Mouse (Mus musculus) heart, postnatal 25 days (tissue): ENCODE results near the gene Traf2. TPM values are rescaled to one million over a fixed set of nuclear protein-coding genes. Genes with fewer than 3 reads are reported as not detected.

ENCODE experiments used
- DNase-seq: peaks from one replicate; pipeline ENCODE4 v3.0.0; 2022; ENCODE audit warnings: low spot score
- intact Hi-C: fragments of 180-260 bp; cut with DNase I; formaldehyde crosslinking; loops from one replicate; pipeline ENCODE4 v1.15.1; 2025
- total RNA-seq, 2 experiments: library from RNA; stranded (reverse); gene quantifications; 2 replicates each; pipeline ENCODE4 v1.2.3; 2021

The Traf2 gene
- total RNA-seq, 2 experiments from 2014 or later: 15.4 to 17.3 TPM

GRCm38 (mm10) chr2:25468962-25469915 lies 77.5 kb downstream of the Traf2 start:
- DNase-seq: no peak
- intact Hi-C loops: no loop called here

Other genes starting within 250 kb of the Traf2 start
- gene Grin1, start 227.8 kb downstream of the Traf2 start, total RNA-seq: not detected
- gene Man1b1, start 214.6 kb downstream of the Traf2 start, total RNA-seq: 10 to 100 TPM; 18.0 to 20.9 TPM
- 1 to 10 TPM; 3.0 to 3.4 TPM for gene Dpp7, start 190.6 kb downstream of the Traf2 start, total RNA-seq
- 1 to 10 TPM; 4.0 to 6.1 TPM for gene Uap1l1, start 181.3 kb downstream of the Traf2 start, total RNA-seq
- under 1 TPM; 0.16 to 0.50 TPM for gene Sapcd2, start 174.6 kb downstream of the Traf2 start, total RNA-seq
- 10 to 100 TPM; 10.8 to 13.9 TPM for gene Entpd2, start 151.1 kb downstream of the Traf2 start, total RNA-seq
- 10 to 100 TPM; 25.1 to 27.7 TPM for gene Npdc1, start 147.6 kb downstream of the Traf2 start, total RNA-seq
- gene Fut7, start 123.7 kb downstream of the Traf2 start, total RNA-seq: under 1 TPM in 1 of 2 experiments, not detected in 1; 0.34 TPM
- 10 to 100 TPM; 31.2 to 36.2 TPM for gene Abca2, start 118.2 kb downstream of the Traf2 start, total RNA-seq
- gene Clic3, start 90.1 kb downstream of the Traf2 start, total RNA-seq: 1 to 10 TPM; 2.4 to 3.6 TPM
- gene Paxx, start 85.8 kb downstream of the Traf2 start, total RNA-seq: 10 to 100 TPM; 17.4 to 20.8 TPM
- 100 to 1,000 TPM; 117 to 160 TPM for gene Ptgds, start 76.9 kb downstream of the Traf2 start, total RNA-seq
- not detected for gene Lcn12, start 53.0 kb downstream of the Traf2 start, total RNA-seq
- gene Fbxw5, start 46.2 kb downstream of the Traf2 start, total RNA-seq: 10 to 100 TPM; 85.7 to 91.2 TPM
- gene C8g, start 45.2 kb downstream of the Traf2 start, total RNA-seq: under 1 TPM; 0.73 to 0.75 TPM
- 100 to 1,000 TPM; 209 to 218 TPM for gene Edf1, start 10.9 kb upstream of the Traf2 start, total RNA-seq
- 1 to 10 TPM; 1.3 to 3.2 TPM for gene Mamdc4, start 27.9 kb upstream of the Traf2 start, total RNA-seq
- 10 to 100 TPM; 63.0 to 70.0 TPM for gene Phpt1, start 28.3 kb upstream of the Traf2 start, total RNA-seq
- under 1 TPM; 0.08 to 0.10 TPM for gene Ajm1, start 34.8 kb upstream of the Traf2 start, total RNA-seq
- gene Rabl6, start 61.6 kb upstream of the Traf2 start, total RNA-seq: 10 to 100 TPM; 61.8 to 66.1 TPM
- not detected for gene Ccdc183, start 70.7 kb upstream of the Traf2 start, total RNA-seq
- gene Tmem141, start 75.1 kb upstream of the Traf2 start, total RNA-seq: 10 to 100 TPM; 27.9 to 31.6 TPM
- gene Fcna, start 81.1 kb upstream of the Traf2 start, total RNA-seq: 1 to 10 TPM; 4.8 to 5.8 TPM
- gene Lcn8, start 106.2 kb upstream of the Traf2 start, total RNA-seq: under 1 TPM; 0.73 to 0.99 TPM
- not detected for gene Lcn5, start 111.0 kb upstream of the Traf2 start, total RNA-seq
- gene Lcn6, start 129.8 kb upstream of the Traf2 start, total RNA-seq: not detected
- not detected for gene Lcn10, start 135.8 kb upstream of the Traf2 start, total RNA-seq
- not detected for gene Obp2a, start 153.1 kb upstream of the Traf2 start, total RNA-seq
- gene Bmyc, start 159.8 kb upstream of the Traf2 start, total RNA-seq: 10 to 100 TPM in 1 of 2 experiments, 1 to 10 TPM in 1; 9.7 to 13.7 TPM
- gene Obp2b, start 190.1 kb upstream of the Traf2 start, total RNA-seq: not detected
- gene Lcn3, start 218.6 kb upstream of the Traf2 start, total RNA-seq: not detected
- gene Lcn11, start 230.1 kb upstream of the Traf2 start, total RNA-seq: not detected
- not detected for gene Gm13539, start 235.3 kb upstream of the Traf2 start, total RNA-seq